Mouse (Mus musculus) stomach, postnatal 0 days (tissue): ENCODE measurements at regions not wholly inside any gene's neighbourhood (a gene's known extent, or its start where the extent isn't known, plus 50 kb on each side); places are given as distances from the start of the nearest gene placed in this dataset.

ENCODE experiments used
- CTCF ChIP-seq: IDR thresholded peaks from 2 replicates; pipeline ENCODE4 v1.5.1; 2016; ENCODE audit warnings: antibody characterized with exemption, low read depth, mild to moderate bottlenecking, moderate library complexity
- EP300 ChIP-seq: optimal IDR thresholded peaks from 2 replicates; pipeline ENCODE3; 2016; ENCODE audit warnings: antibody characterized with exemption

DNA sequence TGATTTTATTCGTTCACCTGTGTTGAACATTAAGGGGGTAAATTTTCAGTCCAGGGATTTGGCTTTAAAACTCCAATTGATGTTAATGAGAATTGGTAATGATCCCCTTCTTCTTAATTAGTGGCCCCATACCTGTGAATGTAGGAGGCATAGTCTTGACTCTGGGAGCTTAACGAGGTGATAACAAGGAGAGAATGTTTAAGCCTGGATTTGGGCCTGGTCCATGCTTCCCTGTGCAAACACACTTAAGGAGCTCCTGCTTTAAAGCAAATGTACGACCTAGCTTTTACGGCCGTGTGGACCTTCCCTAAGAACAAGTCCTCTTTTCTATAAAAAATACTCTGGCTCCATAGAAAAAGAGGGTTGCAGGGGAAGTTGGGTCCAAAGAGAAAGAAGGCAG lies 206.1 kb upstream of the Zfp770 start:
- TF ChIP-seq CTCF, result no peak
- TF ChIP-seq EP300, result no peak
